In genomic region chr12:59663161-59663560, GRCm38 (mm10) we compare ENCODE assay signal across 28 mouse cellular contexts.
"Had no signal": no experiment of that assay in that cellular context is flagged by ENCODE, and none has a peak within 500 bp of the region (broad histone marks: within the 10 kb centered on the region; RNA-seq: fewer than 3 reads in every experiment).

No protein-coding gene starts in this region.

- H3K9ac ChIP-seq: embryonic facial prominence, embryonic 12.5 days; embryonic facial prominence, embryonic 13.5 days; embryonic facial prominence, embryonic 15.5 days; forebrain, embryonic 12.5 days; forebrain, embryonic 13.5 days; forebrain, embryonic 15.5 days; forebrain, postnatal 0 days had no signal

- H3K36me3 ChIP-seq: embryonic facial prominence, embryonic 10.5 days; embryonic facial prominence, embryonic 12.5 days; embryonic facial prominence, embryonic 13.5 days; embryonic facial prominence, embryonic 15.5 days; forebrain, embryonic 10.5 days; forebrain, embryonic 12.5 days; forebrain, embryonic 15.5 days had no signal

- H3K4me1 ChIP-seq: embryonic facial prominence, embryonic 10.5 days; embryonic facial prominence, embryonic 12.5 days; embryonic facial prominence, embryonic 13.5 days; embryonic facial prominence, embryonic 15.5 days; forebrain, embryonic 10.5 days; forebrain, embryonic 12.5 days; forebrain, embryonic 13.5 days; forebrain, embryonic 15.5 days had no signal

- H3K27me3 ChIP-seq: embryonic facial prominence, embryonic 12.5 days; embryonic facial prominence, embryonic 13.5 days; embryonic facial prominence, embryonic 15.5 days; forebrain, embryonic 12.5 days; forebrain, embryonic 13.5 days; forebrain, embryonic 15.5 days had no signal

- H3K4me3 ChIP-seq: embryonic facial prominence, embryonic 10.5 days; embryonic facial prominence, embryonic 12.5 days; embryonic facial prominence, embryonic 13.5 days; embryonic facial prominence, embryonic 15.5 days; erythroblast, embryonic 14.5 days; forebrain, embryonic 10.5 days; forebrain, embryonic 12.5 days; forebrain, embryonic 13.5 days; forebrain, embryonic 15.5 days; gastrocnemius, adult 2 months had no signal

- ATAC-seq: forebrain, embryonic 13.5 days; forebrain, embryonic 14.5 days; forebrain, embryonic 15.5 days; forebrain, embryonic 16.5 days; forebrain, postnatal 0 days had no signal

- H3K9me3 ChIP-seq: embryonic facial prominence, embryonic 10.5 days; embryonic facial prominence, embryonic 12.5 days; embryonic facial prominence, embryonic 13.5 days; embryonic facial prominence, embryonic 15.5 days; forebrain, embryonic 10.5 days; forebrain, embryonic 12.5 days; forebrain, embryonic 13.5 days; forebrain, embryonic 15.5 days had no signal

- DNase-seq: cerebellum, adult 18-20 months; cerebellum, adult 2 months; cerebellum, adult 8-10 months; cerebellum, adult 9-10 months; cerebellum, adult 9-11 months; cerebellum, postnatal 10 days; cerebellum, postnatal 14 days; cerebellum, postnatal 25 days; cerebellum, postnatal 36 days; embryo, embryonic 11 days; forebrain, postnatal 0 days; gastrocnemius, adult 2 months; gastrocnemius, postnatal 10 days; gastrocnemius, postnatal 14 days; gastrocnemius, postnatal 25 days; gastrocnemius, postnatal 36 days; heart, adult 11 months had no signal

- H3K27ac ChIP-seq: embryonic facial prominence, embryonic 10.5 days; embryonic facial prominence, embryonic 12.5 days; embryonic facial prominence, embryonic 13.5 days; embryonic facial prominence, embryonic 15.5 days; forebrain, embryonic 10.5 days; forebrain, embryonic 12.5 days; forebrain, embryonic 13.5 days; forebrain, embryonic 15.5 days; gastrocnemius, adult 2 months had no signal

- H3K4me2 ChIP-seq: embryonic facial prominence, embryonic 12.5 days; embryonic facial prominence, embryonic 13.5 days; embryonic facial prominence, embryonic 15.5 days; forebrain, embryonic 12.5 days; forebrain, embryonic 13.5 days; forebrain, embryonic 15.5 days had no signal
